Mouse (Mus musculus): ENCODE measurements around the gene Bzw2. TPM values are rescaled to one million over a fixed set of nuclear protein-coding genes. Genes with fewer than 3 reads are reported as not detected.

The Bzw2 gene
- polyA plus RNA-seq, 1 experiment from 2014 or later = 157 TPM

DNA sequence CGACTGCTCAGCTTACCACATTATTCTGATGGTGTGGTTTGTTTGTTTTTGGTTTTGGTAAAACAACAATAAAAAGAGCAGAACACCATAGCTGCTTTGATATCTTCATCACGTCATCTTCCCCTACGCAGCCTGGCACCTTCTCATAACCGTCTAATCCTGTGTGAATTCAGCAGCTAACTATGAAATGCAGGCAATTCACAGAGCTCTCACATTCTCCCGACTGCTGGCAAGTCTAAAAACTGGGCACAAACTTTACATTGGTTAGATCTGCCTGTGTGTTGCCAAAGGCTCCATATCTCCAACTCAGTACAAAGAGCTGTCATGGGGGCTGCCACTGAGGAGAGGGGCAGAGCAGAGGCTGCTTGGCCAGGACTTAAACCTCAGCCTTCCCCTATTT lies 47.4 kb downstream of the Bzw2 start:
- Histone ChIP-seq H3K4me1 (replicated peaks; ENCODE audit: insufficient read depth, low read length) (no peaks in the 10 kb centered on the region), H3K9ac (ENCODE audit: low read depth, low read length) (no peak overlapping the region), H3K4me3 (replicated peaks; ENCODE audit: low read depth, low read length) (no peak overlapping the region), H3K27me3 (ENCODE audit: insufficient read depth, low read length) (no peaks in the 10 kb centered on the region), H3K9me3 (replicated peaks; ENCODE audit: low read length) (no peaks in the 10 kb centered on the region), H3K27ac (no peak overlapping the region), H3K4me2 (ENCODE audit: low read length) (no peak overlapping the region), H3K36me3 (ENCODE audit: insufficient read depth, low read length) (peaks cover 47% of the 10 kb centered on the region)
- no peak for TF ChIP-seq CTCF (IDR thresholded peaks at IDR 0.05; ENCODE audit: low read depth)
- no peak for ATAC-seq (replicated peaks; ENCODE audit: low FRiP score, low read depth)
- 88% methylated on average over 5 of the region's 5 CpGs for WGBS
- no peak for DNase-seq (ENCODE audit: low spot score)

DNA sequence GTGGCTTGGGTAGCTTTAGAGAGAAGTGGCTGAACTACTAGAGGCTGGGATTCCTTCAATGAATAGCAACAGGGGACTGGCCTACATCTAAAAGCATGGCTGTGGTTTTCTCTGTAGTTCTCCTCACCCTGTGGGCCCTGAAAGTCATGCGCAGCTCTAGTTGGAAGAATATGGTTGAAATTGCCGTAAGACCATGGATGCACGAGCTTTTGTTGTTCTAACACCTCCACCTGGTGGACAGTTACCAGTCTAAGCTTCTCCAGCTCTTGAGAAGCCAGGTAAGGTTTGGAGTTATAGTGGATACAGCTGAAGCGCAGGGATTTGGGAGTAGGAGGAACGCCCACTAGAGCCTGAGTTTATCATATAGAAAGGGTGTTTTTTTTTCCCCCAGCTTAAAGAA lies 49.4 kb downstream of the Bzw2 start:
- Histone ChIP-seq H3K9ac (ENCODE audit: low read depth, low read length) (no peak overlapping the region), H3K27me3 (ENCODE audit: insufficient read depth, low read length) (no peaks in the 10 kb centered on the region), H3K4me1 (replicated peaks; ENCODE audit: insufficient read depth, low read length) (no peaks in the 10 kb centered on the region), H3K9me3 (replicated peaks; ENCODE audit: low read length) (no peaks in the 10 kb centered on the region), H3K4me3 (replicated peaks; ENCODE audit: low read depth, low read length) (no peak overlapping the region), H3K27ac (no peak overlapping the region), H3K36me3 (ENCODE audit: insufficient read depth, low read length) (peaks cover 45% of the 10 kb centered on the region), H3K4me2 (ENCODE audit: low read length) (no peak overlapping the region)
- WGBS = 95% methylated on average over 5 of the region's 5 CpGs
- no peak for DNase-seq (ENCODE audit: low spot score)
- peak; percentile 51; the same call in 1 of the 2 replicates for TF ChIP-seq CTCF (IDR thresholded peaks at IDR 0.05; ENCODE audit: low read depth)
- no peak for ATAC-seq (replicated peaks; ENCODE audit: low FRiP score, low read depth)

DNA sequence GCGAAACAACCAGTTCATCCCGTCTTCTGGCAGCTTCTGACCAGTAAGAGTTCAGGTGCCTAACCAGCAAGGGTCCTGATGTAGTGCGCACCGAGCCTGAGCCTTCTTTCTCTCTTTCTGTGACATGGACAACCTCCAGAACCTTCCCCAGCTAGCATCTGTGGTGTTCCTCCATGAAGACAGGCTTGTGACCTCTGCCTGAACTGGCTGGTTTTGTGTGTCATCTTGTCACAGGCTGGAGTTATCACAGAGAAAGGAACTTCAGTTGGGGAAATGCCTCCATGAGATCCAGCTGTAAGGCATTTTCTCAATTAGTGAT lies 54.3 kb downstream of the Bzw2 start:
- H3K27me3 ChIP-seq (ENCODE audit: insufficient read depth, low read length) = no peaks in the 10 kb centered on the region

DNA sequence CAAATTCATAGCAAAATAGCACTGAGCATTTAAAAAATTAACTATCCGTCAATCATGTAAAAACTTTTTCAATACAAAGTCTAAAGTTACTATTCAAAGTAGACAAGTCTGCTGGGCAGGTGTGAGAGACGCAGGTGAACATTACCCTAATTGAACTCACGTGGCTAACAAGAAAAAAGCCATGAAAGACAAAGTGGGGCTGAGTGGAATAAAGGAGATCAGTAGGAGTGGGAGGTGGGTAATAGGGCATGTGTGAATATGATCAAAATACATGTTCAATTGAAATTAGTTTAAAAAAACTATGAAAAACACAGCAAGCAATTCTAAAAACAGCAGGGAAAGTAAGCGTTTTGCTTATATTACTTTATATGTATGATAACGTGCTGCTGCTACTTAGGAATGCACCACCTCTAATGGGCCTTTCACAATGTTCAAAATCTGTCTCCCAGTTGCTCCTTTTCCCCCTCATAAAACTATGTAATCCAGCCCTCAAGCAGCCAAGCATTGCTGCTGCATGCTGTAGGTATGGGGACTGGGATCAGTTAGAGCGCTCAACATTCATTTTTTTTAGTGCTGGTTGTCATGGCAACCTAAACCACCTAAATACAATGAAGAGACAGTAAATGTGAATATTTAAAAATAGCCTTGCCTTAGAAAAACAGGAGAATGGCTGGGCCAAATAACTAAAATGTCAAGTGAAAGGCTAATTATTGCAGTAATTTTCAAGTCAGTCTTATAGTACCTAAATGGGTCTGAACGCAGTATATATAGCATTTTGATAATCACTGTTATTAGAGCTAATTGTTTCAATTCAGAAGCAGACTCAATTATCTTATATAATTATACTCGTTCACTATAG lies 54.9 kb downstream of the Bzw2 start:
- peaks cover 27% of the 10 kb centered on the region for H3K36me3 ChIP-seq (ENCODE audit: insufficient read depth, low read length)

More for the DNA sequence above, 54.3 kb downstream of the Bzw2 start:
- no peak overlapping the region for H3K4me2 ChIP-seq (ENCODE audit: low read length)
- H3K36me3 ChIP-seq (ENCODE audit: insufficient read depth, low read length) = peaks cover 32% of the 10 kb centered on the region
- no peak overlapping the region for H3K9ac ChIP-seq (ENCODE audit: low read depth, low read length)
- no peaks in the 10 kb centered on the region for H3K4me1 ChIP-seq (replicated peaks; ENCODE audit: insufficient read depth, low read length)
- H3K27ac ChIP-seq = no peak overlapping the region
- no peaks in the 10 kb centered on the region for H3K9me3 ChIP-seq (replicated peaks; ENCODE audit: low read length)
- H3K4me3 ChIP-seq (replicated peaks; ENCODE audit: low read depth, low read length) = no peak overlapping the region
- no peak for ATAC-seq (replicated peaks; ENCODE audit: low FRiP score, low read depth)
- 95% methylated on average over 4 of the region's 4 CpGs for WGBS
- TF ChIP-seq CTCF (IDR thresholded peaks at IDR 0.05; ENCODE audit: low read depth) = no peak
- no peak for DNase-seq (ENCODE audit: low spot score)

DNA sequence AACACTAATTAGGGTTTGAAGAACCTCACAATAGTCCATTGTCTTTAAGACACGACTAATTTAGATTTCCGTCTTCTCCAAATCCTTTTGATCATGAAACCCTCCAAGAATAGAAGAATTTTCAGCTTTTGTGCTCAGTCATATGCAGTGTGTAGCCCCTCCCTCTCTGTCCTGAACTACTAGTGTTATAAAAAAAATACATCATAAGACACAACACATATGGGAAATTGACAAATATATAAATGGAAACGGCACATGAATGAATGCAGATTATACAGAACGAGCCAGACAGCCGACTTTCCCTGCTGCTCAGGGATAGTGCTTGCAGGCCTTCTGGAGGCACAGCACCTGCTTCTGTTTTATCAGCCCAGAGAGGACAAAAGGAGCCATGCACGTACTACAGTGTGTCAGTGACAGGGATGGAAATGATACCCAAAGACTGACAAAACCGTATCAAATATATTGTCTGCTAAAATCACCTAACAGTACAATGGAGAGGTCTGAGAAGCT lies 62.5 kb downstream of the Bzw2 start:
- no peak for DNase-seq (ENCODE audit: low spot score)
- Histone ChIP-seq H3K4me3 (replicated peaks; ENCODE audit: low read depth, low read length) (no peak overlapping the region), H3K9me3 (replicated peaks; ENCODE audit: low read length) (no peaks in the 10 kb centered on the region), H3K27ac (no peak overlapping the region), H3K27me3 (ENCODE audit: insufficient read depth, low read length) (no peaks in the 10 kb centered on the region), H3K4me1 (replicated peaks; ENCODE audit: insufficient read depth, low read length) (no peaks in the 10 kb centered on the region), H3K4me2 (ENCODE audit: low read length) (no peak overlapping the region), H3K9ac (ENCODE audit: low read depth, low read length) (no peak overlapping the region), H3K36me3 (ENCODE audit: insufficient read depth, low read length) (peaks cover 14% of the 10 kb centered on the region; the same call in 1 of the 2 replicates)
- WGBS = 86% methylated on average over 7 of the region's 7 CpGs
- ATAC-seq (replicated peaks; ENCODE audit: low FRiP score, low read depth) = no peak
- TF ChIP-seq CTCF (IDR thresholded peaks at IDR 0.05; ENCODE audit: low read depth) = no peak

More for the DNA sequence above, 54.9 kb downstream of the Bzw2 start:
- H3K9me3 ChIP-seq (replicated peaks; ENCODE audit: low read length) = no peaks in the 10 kb centered on the region
- no peak overlapping the region for H3K9ac ChIP-seq (ENCODE audit: low read depth, low read length)
- H3K4me2 ChIP-seq (ENCODE audit: low read length) = no peak overlapping the region
- ATAC-seq (replicated peaks; ENCODE audit: low FRiP score, low read depth) = no peak
- no peak overlapping the region for H3K27ac ChIP-seq
- no peak for TF ChIP-seq CTCF (IDR thresholded peaks at IDR 0.05; ENCODE audit: low read depth)
- no peaks in the 10 kb centered on the region for H3K4me1 ChIP-seq (replicated peaks; ENCODE audit: insufficient read depth, low read length)
- no peak overlapping the region for H3K4me3 ChIP-seq (replicated peaks; ENCODE audit: low read depth, low read length)
- WGBS = 93% methylated on average over 8 of the region's 8 CpGs
- DNase-seq (ENCODE audit: low spot score) = no peak
- H3K27me3 ChIP-seq (ENCODE audit: insufficient read depth, low read length) = no peaks in the 10 kb centered on the region

DNA sequence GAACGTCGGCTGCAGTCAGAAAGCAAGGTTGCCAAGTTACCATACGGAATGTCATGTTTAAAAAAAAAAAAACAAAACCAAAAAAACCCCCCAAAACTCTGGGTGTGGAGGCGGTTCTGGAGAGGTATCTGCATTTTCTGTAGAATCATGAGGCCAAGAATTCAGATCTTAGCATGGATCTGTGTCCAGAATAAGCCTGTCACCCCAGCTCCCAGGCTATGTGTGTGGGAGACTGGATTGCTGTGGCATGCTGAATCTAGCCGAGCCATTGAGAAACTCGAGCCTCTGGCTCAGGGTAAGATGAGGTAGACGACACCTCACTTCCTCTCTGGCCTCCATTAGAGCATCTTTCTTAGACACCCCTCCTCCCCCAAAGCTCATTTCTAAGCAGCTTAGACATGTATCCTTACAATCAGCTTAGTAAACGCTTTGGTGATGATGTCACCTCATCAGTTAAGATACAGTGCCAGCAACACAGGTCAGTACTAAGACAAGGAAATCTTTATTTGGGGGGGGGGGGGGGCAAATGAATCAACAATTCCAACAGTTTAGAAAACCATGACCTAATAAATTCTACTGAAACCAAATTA lies 64.7 kb downstream of the Bzw2 start:
- WGBS = 79% methylated on average over 8 of the region's 8 CpGs
- no peaks in the 10 kb centered on the region for H3K27me3 ChIP-seq (ENCODE audit: insufficient read depth, low read length)
- no peak overlapping the region for H3K27ac ChIP-seq
- no peaks in the 10 kb centered on the region for H3K9me3 ChIP-seq (replicated peaks; ENCODE audit: low read length)
- H3K9ac ChIP-seq (ENCODE audit: low read depth, low read length) = no peak overlapping the region
- no peak for ATAC-seq (replicated peaks; ENCODE audit: low FRiP score, low read depth)
- no peak overlapping the region for H3K4me3 ChIP-seq (replicated peaks; ENCODE audit: low read depth, low read length)
- peaks cover 14% of the 10 kb centered on the region; the same call in 1 of the 2 replicates for H3K36me3 ChIP-seq (ENCODE audit: insufficient read depth, low read length)
- no peaks in the 10 kb centered on the region for H3K4me1 ChIP-seq (replicated peaks; ENCODE audit: insufficient read depth, low read length)
- H3K4me2 ChIP-seq (ENCODE audit: low read length) = no peak overlapping the region
- TF ChIP-seq CTCF (IDR thresholded peaks at IDR 0.05; ENCODE audit: low read depth) = no peak
- no peak for DNase-seq (ENCODE audit: low spot score)
